Mouse (Mus musculus) colon, adult 2 months (tissue): ENCODE results near the gene Ap3b2. TPM values are rescaled to one million over a fixed set of nuclear protein-coding genes. Genes with fewer than 3 reads are reported as not detected.

Source experiments
- polyA plus RNA-seq: library from polyadenylated mRNA; depleted of rRNA; stranded (reverse); fragments of >200 nt; gene quantifications from 2 replicates; pipeline ENCODE4 v1.2.3, GENCODE M21; 2012; rRNA removed

The Ap3b2 gene
- polyA plus RNA-seq: 2.7 and 3.1 TPM in 2 replicates

GRCm38 (mm10) chr7:81493331-81494021, at the start of gene Ap3b2:
Gene Ap3b2 (minus strand): TSS chr7:81493925.

DNA sequence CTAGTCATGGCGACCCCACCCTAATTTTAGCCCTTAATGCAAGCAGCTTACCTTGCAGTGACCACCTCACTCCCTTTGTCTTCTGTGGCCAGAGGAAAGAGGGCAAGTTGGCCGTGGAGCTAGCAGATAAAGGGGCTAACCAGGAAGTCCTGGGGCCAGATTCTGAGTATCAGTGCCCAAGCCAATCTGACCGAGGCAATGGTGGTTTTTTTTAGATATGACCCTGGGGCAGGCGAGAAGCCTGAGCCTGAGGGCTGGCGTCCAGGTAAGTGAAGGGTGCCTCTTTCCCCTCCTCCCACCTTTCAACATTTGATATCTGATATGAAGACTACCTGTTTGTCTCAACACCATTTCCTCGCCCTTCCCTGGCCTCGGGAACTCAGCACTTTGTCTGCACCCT, 4.5 kb upstream of the Ap3b2 start, which contains the start of gene BC048679:
Gene BC048679 (minus strand): TSS at position 101 of the 400 bp plus-strand sequence.

GRCm38 (mm10) chr7:81455155-81455651, 38.5 kb downstream of the Ap3b2 start, which contains the start of gene Cpeb1:
Gene Cpeb1 (minus strand): TSS chr7:81455465.

Other genes with a start within 250 kb of the Ap3b2 start
- 849 and 918 TPM in 2 replicates for gene Rps17, start 148.7 kb downstream of the Ap3b2 start, polyA plus RNA-seq
- gene Cpeb1, start 38.5 kb downstream of the Ap3b2 start, polyA plus RNA-seq: 2.5 and 2.7 TPM in 2 replicates
- gene BC048679, start 4.4 kb upstream of the Ap3b2 start, polyA plus RNA-seq: not detected in 2 replicates
- 0.02 TPM in 1 of 2 replicates, not detected in the other for gene Fsd2, start 73.0 kb upstream of the Ap3b2 start, polyA plus RNA-seq
- 38.1 and 40.2 TPM in 2 replicates for gene Whamm, start 77.3 kb upstream of the Ap3b2 start, polyA plus RNA-seq
- 28.3 and 34.6 TPM in 2 replicates for gene Homer2, start 213.6 kb upstream of the Ap3b2 start, polyA plus RNA-seq